Mouse (Mus musculus) urinary bladder, postnatal 25 days (tissue): ENCODE data around the gene Ltv1.

Experiments used
- DNase-seq: peaks from one replicate; pipeline ENCODE4 v3.0.0; 2022; ENCODE audit warnings: low spot score

Ltv1 gene

DNA sequence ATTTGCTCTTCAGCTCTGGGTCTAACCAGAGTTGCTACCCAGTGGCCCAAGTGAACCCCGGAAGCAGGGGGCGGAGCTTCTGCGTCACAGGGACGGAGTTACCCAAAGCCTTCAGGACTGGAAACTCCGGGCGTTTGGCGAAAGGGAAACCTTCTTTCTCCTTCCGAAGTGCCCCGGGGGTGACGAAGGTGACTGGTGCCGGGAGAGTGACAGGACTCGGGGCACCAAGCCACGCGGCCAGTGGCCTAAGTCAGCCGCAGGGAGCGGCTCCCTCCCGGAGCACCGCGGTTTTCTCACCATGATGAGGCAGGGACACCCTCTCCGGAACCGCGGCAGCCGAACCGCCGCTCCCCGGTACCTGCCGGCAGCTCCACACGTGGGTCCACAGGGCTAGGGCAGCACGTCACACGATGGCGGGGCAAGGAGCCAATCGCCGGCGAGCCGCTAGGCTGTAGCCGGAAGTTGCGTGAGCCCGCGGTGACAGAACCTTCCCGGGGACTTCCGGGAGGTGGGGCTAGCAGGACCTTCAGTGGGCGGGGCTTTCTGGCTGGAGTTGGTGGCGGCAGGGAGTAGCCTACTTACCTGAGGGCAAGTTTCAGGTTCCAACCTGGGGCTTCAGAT lies at the start of gene Ltv1:
Ltv1 (minus strand) TSS at position 438 of the 621 bp plus-strand sequence.
- peak; percentile 95 for DNase-seq

GRCm38 (mm10) chr10:13240431-13240830 lies 47.5 kb upstream of the Ltv1 start:
- no peak for DNase-seq

- DNase-seq, result no peak
These were observed 45.2 kb upstream of the Ltv1 start for GRCm38 (mm10) chr10:13238188-13238587.

DNA sequence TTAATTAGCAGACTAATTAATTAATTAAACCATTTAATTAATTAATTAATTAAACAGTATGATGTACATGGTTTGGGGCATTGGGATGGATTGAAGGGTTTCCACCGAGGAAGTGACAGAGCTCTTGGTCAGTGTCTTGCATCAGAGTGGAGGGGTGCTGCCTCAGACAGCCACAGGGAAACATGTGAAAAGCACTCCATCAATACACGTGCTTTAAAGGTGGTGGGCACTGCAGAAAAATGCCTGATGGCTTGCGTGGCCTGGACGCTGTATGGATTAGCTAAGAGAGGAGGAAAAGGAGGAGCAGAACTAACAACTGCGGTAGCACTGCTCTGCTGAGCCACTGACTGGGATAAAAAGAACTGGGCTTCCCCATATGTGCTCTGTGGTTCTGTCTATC lies 43.9 kb upstream of the Ltv1 start:
- no peak for DNase-seq

DNA sequence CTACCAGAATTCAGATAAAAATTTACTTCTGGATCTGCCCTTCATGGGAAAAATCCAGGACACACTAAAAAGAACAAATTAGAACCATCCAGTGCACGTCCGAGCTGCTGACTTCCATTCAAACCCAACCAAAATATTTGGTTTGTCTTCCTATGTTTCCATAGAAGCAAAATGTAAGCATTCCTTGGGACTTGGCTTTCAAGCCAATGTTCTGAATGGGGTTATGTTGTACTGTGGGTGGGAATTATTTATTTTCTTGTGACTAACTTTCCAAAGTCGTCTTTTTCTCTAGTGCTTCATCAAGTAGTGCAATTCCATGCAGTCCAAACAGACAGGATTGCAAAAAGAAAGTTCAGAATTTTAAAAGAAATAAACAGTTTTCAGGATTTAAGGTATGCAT lies 41.5 kb upstream of the Ltv1 start:
- DNase-seq, result no peak

- DNase-seq, result no peak
These were observed 41.0 kb upstream of the Ltv1 start for GRCm38 (mm10) chr10:13233941-13234340.

GRCm38 (mm10) chr10:13233143-13233622 lies 40.2 kb upstream of the Ltv1 start:
- DNase-seq, result no peak

- DNase-seq, result no peak
These were observed 39.6 kb upstream of the Ltv1 start for GRCm38 (mm10) chr10:13232443-13233142.

DNA sequence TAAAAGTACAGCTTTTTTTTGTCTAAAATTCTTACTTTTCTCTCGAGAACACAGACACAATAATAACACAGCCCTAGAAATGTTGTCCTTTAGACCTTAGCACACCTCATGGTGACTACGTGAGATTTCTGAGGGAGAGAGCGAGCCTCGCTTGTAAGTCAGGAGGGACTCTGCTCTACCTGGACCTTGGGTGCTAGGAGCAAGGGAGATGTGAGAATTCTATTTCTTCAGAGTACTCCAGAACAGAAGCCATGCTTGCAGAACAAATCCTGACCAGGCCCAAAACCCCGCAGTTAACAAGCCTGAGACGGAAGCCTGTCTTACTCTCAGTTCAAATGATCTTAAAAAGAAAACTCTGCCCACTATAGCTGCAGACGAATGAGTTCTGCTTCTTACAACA lies 37.7 kb upstream of the Ltv1 start:
- no peak for DNase-seq

DNA sequence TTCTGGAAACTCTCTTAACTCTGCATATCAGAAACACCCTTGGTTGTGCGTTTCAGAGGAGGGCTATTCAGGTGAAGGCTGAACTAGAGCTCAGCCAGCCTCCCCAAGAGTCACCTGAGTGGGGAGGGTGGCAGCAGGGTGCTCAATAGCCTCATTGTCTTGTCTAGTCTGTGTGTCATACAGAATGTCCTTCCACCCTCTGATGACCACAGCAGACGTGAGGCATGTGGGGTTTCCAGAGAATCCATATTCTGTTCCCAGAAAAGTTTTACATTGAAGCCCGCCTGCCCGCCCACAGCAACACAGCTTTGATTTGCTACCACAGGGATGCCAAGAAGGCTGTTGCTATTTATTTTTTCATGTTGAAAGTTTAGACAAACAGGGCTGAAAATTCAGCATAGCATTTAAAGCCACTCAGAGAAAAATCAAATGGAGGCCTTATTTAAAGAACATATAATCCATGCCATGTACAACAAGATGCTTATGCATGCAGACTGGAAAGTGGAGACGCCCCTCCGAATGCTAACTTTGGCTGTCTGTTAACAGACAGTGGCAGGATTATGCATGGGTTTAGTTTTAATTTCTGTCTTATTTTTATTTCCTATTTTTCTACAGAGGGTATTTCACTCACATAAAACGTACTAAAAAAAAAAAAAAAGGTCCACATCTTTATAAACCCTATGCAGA lies 32.6 kb upstream of the Ltv1 start:
- DNase-seq, result no peak

DNA sequence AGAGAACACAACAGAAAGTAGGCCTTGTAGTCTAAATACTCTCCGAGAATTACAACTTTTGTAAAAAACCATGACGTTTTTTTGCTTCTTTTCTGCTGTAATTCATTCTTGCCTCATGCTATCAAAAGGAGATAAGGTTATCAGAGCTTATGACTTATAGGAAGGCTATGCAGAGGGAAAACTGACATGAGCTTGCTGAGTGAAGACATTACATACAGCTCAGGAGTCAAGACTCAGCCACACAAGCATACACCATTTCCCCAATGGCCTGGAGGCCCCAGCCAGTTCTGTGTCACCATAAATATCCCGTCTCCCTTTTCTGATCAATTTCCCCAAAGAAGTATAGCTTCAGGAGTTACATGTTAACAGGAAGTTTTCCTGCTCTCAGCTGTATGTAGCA lies 29.2 kb upstream of the Ltv1 start:
- DNase-seq, result no peak

GRCm38 (mm10) chr10:13220061-13220460 lies 27.1 kb upstream of the Ltv1 start:
- no peak for DNase-seq

GRCm38 (mm10) chr10:13213956-13214355 lies 21.0 kb upstream of the Ltv1 start:
- no peak for DNase-seq

GRCm38 (mm10) chr10:13212829-13213228 lies 19.9 kb upstream of the Ltv1 start:
- no peak for DNase-seq

DNA sequence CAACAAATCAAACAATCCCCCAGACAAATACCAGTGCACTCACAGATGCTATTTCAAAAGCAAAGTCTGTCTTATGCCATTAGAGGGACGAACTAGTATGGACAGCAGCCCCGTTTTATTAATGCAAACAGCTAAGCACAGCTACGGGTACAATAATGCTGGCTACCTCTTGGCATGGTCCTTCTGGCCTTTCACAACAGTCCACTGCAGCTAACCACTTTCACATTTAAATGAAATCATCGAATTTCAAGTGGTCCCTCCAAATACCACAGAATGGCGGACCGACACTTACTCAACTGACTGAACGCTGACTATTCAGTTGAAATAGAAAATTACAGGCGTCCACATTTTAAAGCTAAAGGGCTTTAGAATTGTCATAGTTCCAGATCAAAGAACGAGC lies 19.4 kb upstream of the Ltv1 start:
- no peak for DNase-seq

DNA sequence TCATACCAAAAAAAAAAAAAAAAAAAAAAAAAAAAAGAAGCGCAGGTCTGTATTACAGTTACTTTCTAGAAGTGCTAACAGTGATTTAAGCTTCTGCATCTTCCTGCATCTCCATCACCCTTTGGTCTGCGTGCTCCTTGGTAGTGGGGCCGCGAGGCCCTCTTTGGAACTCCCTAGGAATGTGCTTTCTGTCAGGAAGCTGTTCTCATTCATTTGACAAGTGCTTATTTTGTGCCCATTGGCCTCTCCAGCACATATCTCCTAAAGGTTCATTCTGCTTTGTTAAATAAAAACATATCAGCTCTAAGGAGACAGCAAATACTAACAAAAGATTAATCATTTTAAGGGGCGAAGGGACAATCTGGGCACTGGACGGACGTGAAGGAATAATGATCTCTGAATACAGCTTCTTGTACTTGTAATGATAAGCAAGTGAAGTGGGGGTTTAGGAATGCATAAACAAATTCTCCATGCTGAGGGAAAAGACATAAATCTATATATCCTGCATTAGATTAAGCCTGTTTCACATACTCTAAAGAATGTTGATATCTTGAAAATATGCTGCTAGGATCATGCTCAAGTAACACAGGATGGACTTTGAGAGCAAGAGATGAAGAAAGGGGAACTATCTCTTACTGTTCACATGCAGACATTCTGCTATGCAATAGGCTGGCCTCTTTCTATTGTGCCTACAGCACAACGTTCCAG lies 17.1 kb upstream of the Ltv1 start:
- no peak for DNase-seq

- DNase-seq, result no peak
These were observed 16.5 kb upstream of the Ltv1 start for GRCm38 (mm10) chr10:13209506-13209905.

DNA sequence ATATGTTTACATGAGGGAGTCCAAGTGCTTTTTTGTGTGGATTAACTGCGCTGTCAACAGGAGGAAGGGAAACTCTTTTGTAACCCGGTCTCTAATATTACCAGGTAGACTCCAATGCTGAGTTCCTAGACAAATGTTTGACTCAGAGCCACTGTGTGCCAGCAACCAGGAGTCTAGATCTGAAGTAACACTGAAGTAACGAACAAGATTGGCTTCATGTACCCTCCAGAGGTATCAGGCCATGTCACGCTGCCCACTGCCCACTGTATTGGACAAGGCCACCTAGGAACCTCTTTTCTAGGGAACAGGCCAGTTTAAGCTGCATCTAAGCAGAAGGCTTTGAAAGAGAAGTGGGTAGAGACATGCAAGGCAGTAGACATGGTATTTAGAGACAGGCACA lies 16.1 kb upstream of the Ltv1 start:
- no peak for DNase-seq

- no peak for DNase-seq
These were observed 8.8 kb upstream of the Ltv1 start for GRCm38 (mm10) chr10:13201741-13202293.

- no peak for DNase-seq
These were observed 7.9 kb upstream of the Ltv1 start for GRCm38 (mm10) chr10:13200862-13201261.

DNA sequence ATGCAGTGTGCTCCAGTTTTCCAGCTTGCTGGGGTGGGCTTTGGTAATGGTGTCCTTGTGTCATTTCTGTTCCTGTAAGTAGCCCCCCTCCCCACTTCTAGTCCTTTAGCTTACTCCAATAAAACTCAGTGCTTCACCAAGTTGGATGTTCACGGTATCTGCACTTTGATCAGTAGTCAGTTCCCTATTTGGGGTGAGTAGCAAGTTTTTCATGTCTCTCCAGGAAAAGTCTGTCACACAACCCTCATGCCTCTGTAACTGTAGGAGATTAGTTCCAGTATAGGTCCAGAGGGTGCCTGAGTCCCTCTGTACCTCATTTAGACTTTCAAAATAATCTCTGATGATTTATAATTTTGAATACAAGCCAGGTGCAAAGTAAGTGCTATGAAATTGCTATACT lies 6.3 kb upstream of the Ltv1 start:
- DNase-seq, result no peak

- no peak for DNase-seq
These were observed 4.0 kb upstream of the Ltv1 start for GRCm38 (mm10) chr10:13196872-13197507.
